Mouse (Mus musculus) forelimb bud, embryonic 11.5 days (tissue): Measurements from ENCODE around the gene Gm8677.
"Not testable (repeated sequence)": the region's sequence is repeated elsewhere in the genome, so short reads cannot be mapped to it uniquely, and the experiment has no call there.

ENCODE experiments used
- DNase-seq: peaks from one replicate; pipeline ENCODE4 v3.0.0-alpha.2; 2012; ENCODE audit warnings: low read depth, low spot score

Gm8677 gene

DNA sequence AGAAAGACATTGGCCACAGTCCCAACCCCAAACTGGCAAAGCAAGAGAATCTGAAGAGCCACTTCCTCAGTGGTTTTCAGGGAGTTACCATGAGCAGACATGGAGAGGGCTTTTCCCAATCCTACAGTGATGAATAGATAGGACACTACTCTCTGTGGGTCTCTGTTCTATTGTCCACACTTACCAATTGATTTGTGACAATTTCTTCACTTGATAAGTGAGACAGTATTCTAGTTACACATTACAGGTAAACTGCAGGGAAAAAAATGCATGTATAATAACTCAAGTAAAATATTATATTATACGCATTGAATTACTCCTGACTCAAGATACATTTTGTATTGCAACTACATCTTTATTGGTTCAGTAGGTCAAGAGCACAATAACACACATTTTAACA is at the start of gene Gm8677:
TSS of gene Gm8677 (minus strand) at position 101 of the 400 bp plus-strand sequence.
- DNase-seq = not testable (repeated sequence)

DNA sequence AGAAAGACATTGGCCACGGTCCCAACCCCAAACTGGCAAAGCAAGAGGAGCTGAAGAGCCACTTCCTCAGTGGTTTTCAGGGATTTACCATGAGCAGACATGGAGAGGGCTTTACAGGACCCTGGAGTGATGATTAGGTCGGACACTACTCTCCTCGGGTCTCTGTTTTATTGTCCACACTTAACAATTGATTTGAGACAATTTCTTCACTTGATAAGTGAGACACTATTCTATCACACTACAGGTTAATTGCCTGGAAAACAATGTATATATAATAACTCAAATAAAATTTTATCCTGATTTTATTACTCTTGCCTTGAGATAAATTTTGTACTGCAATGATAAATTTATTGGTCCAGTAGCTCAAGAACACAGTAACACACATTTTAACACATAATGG is 30.6 kb upstream of the Gm8677 start, which contains the start of gene Gm4201:
TSS of gene Gm4201 (minus strand) at position 101 of the 400 bp plus-strand sequence.
- DNase-seq = not testable (repeated sequence)

DNA sequence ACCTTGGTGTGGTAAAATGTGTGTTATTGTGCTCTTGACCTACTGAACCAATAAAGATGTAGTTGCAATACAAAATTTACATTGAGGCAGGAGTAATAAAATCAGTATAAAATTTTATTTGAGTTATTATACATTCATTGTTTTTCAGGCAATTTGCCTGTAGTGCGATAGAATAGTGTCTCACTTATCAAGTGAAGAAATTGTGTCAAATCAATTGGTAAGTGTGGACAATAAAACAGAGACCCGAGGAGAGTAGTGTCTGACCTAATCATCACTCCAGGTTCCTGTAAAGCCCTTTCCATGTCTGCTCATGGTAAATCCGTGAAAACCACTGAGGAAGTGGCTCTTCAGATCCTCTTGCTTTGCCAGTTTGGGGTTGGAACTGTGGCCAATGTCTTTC is 12.0 kb downstream of the Gm8677 start, which contains the start of gene Vmn1r152:
TSS of gene Vmn1r152 (plus strand) at position 301 of the 400 bp plus-strand sequence.
- DNase-seq = not testable (repeated sequence)

DNA sequence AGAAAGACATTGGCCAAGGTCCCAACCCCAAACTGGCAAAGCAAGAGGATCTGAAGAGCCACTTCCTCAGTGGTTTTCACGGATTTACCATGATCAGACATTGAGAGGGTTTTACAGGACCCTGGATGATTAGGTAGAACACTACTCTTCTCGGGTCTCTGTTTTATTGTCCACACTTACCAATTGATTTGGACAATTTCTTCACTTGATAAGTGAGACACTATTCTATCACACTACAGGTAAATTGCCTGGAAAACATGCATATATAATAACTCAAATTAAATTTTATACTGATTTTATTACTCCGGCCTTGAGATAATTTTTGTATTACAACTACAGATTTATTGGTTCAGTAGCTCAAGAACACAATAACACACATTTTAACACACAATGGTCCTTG is 35.1 kb downstream of the Gm8677 start, which contains the start of gene Vmn1r151:
TSS of gene Vmn1r151 (minus strand) at position 101 of the 400 bp plus-strand sequence.
- DNase-seq = not testable (repeated sequence)
